Mouse (Mus musculus) cerebellum, adult 2 months (tissue): ENCODE results near the gene Aggf1.

Experiments used
- CTCF ChIP-seq: fragments of 200-500 bp; IDR thresholded peaks from 2 replicates; pipeline ENCODE4 v1.5.1; 2011; ENCODE audit warnings: low read depth, mild to moderate bottlenecking, control low read depth, low read length, moderate library complexity, borderline replicate concordance; ENCODE audit not compliant: insufficient read depth
- POLR2A ChIP-seq: fragments of 200-500 bp; IDR thresholded peaks from 2 replicates; pipeline ENCODE4 v1.6.1; 2011; ENCODE audit warnings: low read length, control low read depth, borderline replicate concordance; ENCODE audit not compliant: insufficient read depth

GRCm38 (mm10) chr13:95347018-95347696 is 28.0 kb downstream of the Aggf1 start:
- TF ChIP-seq CTCF (peak; percentile 78), POLR2A (no peak)
